In the genomic region with DNA sequence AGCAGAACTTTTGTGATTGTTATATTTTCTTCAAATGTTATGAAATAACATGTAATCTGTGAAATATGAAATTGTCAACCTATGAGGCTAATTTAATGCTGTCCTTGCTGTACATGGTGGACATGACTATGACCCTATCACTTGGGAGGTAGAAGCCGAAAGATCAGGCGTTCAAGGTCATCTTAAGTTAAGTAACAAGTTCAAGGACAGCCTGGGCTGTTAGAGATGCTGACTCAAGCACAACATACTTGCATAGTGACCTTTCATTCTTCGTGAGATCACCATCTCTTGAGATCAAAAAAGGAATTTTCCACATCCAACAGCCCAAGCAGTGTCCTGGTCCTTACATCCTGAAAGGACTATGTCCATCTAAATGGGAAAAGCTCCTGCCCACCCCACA, we compare ENCODE assay signal across 17 mouse cellular contexts. TPM values are rescaled to one million over a fixed set of nuclear protein-coding genes. Genes with fewer than 3 reads are reported as not detected.
A peak's percentile ranks its signal among the peaks of the same experiment; 100 is the strongest.
DNase-seq lines count a peak whose midpoint lies in the region.
"Had no signal": no experiment of that assay in that cellular context is flagged by ENCODE, and none has a peak within 500 bp of the region (broad histone marks: within the 10 kb centered on the region; RNA-seq: fewer than 3 reads in every experiment).

No protein-coding gene starts in this region.

- DNase-seq in adrenal gland, adult (ENCODE audit: inconsistent age in 2 of 2, low spot score in 1 of 2), result peak; percentile 61 to 85
- DNase-seq in adrenal gland, postnatal 25 days, result no peak
- DNase-seq in adrenal gland, adult 2 months, result peak; percentile 62
- DNase-seq in adrenal gland, postnatal 14 days, result no peak
- peak; percentile 34 for DNase-seq in adrenal gland, adult 8-10 months
- DNase-seq in adrenal gland, adult 18-20 months (ENCODE audit: low spot score in 2 of 2), result no peak
- DNase-seq: adrenal gland, postnatal 10 days; B cell, adult 2 months; cerebellum, adult 11 months; cerebellum, adult 11-12 months; cerebellum, adult 18-20 months; cerebellum, adult 2 months; cerebellum, adult 8-10 months; cerebellum, adult 9-10 months; cerebellum, adult 9-11 months; cerebellum, postnatal 10 days; cerebellum, postnatal 14 days had no signal

RNA-seq across cellular contexts. Expression of gene Dnmt3a, which starts 49.6 kb away (rescaled TPM):
- 62.9 and 86.0 TPM in 2 replicates for total RNA-seq in adrenal gland, postnatal 25 days (2021)
- total RNA-seq in adrenal gland, adult 2 months (2021), result 10 to 100 TPM; 36.7 to 42.4 TPM
- 9.7 and 10.2 TPM in 2 replicates for polyA plus RNA-seq in adrenal gland, adult 2 months (2012; rRNA removed)
- 95.6 and 106 TPM in 2 replicates for total RNA-seq in adrenal gland, postnatal 14 days (2021)
- total RNA-seq in adrenal gland, adult 8-10 months (2022), result 10 to 100 TPM; 35.5 to 81.6 (median 56.9) TPM
- 10 to 100 TPM; 35.9 to 42.7 TPM for total RNA-seq in adrenal gland, adult 18-20 months (2021)

Comparison
In these comparisons a context has a peak if more than half of its experiments do, and no peak if none do; other contexts are left out.
1. DNase-seq: peak in adrenal gland, adult (2 of 2), adrenal gland, adult 2 months (single experiment) and adrenal gland, adult 8-10 months (single experiment); none in adrenal gland, postnatal 25 days (single experiment), adrenal gland, postnatal 14 days (single experiment) and adrenal gland, adult 18-20 months (0 of 2).